Mouse (Mus musculus): Measurements from ENCODE around the gene Lpcat1.

The Lpcat1 gene

DNA sequence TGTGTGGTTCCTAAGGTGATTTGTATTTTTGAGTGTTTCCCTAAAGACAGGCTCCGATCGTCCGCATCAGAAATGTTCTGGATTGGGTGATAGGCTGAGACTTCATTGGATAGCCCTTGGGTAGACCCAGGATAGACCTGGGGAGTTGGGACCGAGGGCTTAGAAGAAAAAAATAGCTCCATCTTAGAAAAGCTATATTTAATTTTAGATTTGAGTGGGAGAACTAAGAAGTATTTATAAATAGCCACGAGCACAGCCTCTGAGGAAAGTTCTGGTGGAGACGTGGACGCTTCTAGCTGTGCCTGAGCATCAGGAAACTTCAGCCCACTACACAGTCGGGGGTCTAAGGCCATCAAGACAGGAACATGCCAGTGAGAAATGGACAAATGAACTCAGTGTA is 9.8 kb downstream of the Lpcat1 start:
- no peak for DNase-seq (ENCODE audit: low spot score)

DNA sequence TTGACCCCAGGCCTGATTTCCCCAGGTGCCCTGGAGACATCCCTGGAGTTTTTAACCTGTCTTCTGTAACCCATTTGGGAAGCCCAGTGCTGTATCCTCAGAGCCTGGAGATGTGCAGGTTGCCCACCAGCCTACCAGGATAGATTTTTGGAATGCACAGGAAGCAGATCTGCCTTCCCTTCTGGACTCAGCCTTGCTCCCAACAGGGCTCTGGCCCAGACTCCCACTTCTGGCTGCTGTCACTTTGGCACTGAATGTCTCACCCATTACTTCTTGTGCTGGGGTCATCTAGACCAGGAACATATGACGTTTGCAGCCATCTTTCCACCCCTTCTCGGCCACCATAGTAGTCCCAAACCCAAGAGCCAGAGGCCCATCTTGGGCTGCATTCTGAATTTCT is 10.8 kb downstream of the Lpcat1 start:
- DNase-seq (ENCODE audit: low spot score) = no peak

DNA sequence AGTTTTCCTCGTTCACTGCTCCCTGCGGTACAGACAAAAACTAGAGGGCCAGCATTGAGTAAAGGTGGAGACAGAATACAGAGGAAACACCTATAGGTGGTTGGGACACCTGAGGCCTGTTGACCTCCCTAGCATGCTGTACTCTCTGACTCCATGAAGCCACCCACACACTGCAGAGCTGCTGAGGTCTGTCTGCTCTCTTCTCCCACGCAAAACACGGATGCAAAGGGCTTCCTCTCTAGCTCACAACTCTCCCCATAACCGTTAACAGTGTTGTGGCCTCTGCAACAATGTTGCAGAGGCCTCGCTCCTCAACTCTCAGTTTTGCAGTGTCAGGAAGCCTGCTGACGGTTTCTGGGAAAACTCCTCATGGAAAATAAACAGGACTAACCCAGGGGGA is 15.5 kb downstream of the Lpcat1 start:
- no peak for DNase-seq (ENCODE audit: low spot score)

DNA sequence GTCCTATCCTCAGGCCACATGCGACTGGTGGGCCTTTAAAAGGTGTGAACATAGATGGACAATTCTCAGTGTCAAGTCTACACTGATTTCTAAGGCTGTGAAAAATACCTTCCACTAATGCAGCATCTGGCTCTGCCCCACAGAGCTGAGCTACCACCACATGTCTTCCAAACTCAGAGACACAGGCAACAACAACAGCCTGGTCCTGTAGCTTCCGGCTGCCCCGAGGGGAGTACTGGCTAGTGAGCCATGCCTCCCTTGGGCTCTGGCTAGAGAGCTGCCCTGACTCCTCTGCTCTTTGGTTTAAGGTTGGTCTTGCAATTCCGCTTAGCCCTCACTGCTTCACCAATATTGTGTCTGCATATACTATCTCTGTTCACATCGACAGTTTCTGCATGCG is 16.3 kb downstream of the Lpcat1 start:
- DNase-seq (ENCODE audit: low spot score) = no peak

DNA sequence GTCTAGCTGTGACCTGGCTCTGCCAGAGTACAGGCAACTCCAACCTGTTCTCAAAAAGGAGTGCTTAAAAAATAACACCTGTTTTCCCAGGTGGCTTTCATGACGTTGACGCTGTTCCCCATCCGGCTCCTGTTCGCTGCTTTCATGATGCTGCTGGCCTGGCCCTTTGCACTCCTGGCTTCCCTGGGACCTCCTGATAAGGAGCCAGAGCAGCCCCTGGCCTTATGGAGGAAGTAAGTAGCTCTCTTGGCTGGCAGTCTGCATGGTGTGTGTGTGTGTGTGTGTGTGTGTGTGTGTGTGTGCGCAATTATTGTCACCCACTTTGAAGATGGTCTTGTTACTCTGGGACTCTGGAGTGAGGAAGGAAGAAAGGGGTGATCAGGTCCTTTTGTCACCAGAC is 17.2 kb downstream of the Lpcat1 start:
- DNase-seq (ENCODE audit: low spot score) = no peak

DNA sequence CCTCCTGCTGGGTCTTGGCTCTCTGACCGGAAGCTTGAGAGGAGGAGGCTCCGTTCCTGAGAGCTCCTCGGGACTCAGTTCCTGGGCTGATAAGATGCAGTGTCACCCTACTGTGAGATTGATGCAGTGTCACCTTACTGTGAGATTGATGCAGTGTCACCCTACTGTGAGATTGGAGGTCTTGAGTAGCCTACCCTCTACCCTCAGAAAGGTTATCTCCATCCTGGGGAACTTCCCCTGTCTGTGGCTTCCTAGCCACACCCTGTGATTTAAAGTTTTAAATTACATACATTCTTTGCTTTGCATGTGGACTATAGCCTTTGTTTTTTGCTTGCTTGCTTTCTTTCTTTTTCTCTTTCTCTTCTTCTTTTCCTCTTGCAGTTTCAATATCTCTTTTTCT is 21.1 kb downstream of the Lpcat1 start:
- DNase-seq (ENCODE audit: low spot score) = no peak

DNA sequence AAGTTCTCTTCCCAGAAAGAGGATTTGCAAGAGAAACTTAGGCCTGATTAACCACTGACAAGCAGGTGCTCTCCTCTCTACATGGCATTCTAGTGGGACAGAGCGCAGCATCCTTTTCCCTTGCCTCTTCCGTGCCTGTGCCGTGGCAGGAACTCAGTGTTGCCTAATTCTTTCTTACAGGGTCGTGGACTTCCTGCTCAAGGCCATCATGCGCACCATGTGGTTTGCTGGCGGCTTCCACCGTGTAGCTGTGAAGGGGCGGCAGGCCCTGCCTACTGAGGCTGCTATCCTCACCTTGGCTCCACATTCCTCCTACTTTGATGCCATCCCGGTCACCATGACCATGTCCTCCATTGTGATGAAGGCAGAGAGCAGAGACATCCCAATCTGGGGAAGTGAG is 21.7 kb downstream of the Lpcat1 start:
- DNase-seq (ENCODE audit: low spot score) = no peak

DNA sequence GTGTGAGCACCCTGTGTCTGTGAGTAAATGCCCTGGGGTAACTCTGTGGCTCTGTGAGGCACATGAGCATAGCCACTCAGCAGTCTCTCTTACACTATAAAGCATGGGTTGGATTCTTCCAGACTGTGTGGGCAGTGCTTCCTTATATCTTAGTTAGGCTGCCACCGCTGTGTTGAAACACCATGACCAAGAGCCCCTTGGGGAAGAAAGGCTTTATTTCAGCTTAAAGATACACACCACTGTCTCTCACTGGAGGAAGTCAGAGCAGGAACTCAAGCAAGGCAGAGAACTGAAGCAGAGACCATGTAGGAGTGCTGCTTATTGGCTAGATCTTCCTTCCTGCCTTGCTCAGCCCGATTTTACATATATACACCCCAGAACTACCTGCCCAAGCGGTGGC is 23.0 kb downstream of the Lpcat1 start:
- no peak for DNase-seq (ENCODE audit: low spot score)

DNA sequence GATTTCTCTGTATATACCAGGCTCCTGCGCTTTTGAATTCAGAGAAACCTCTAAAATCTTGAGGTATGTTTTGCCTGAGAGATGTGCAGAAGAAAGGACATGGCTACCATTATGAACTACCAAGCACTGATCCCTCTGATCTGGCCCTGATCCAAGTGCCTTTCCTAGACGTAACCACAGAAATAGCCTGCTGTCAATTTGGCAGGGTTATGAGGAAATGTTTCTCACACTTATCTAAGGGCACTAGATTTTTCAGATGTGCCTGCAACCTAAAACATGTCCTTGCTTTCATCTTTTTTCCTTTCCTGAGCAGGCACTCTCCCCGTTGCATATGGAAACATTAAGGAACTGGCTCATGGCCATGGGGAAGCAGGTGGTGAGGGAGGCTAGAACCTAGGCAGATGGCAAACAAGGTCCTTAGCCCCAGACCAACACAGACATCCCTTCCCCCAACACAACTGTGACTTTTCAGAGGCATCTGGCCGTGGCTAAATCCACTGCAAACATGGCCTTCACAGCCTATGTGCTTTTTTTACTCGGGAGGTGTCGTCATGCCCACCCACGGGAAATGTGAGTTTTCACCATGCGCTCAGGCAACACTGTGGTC is 23.7 kb downstream of the Lpcat1 start:
- DNase-seq (ENCODE audit: low spot score) = no peak

DNA sequence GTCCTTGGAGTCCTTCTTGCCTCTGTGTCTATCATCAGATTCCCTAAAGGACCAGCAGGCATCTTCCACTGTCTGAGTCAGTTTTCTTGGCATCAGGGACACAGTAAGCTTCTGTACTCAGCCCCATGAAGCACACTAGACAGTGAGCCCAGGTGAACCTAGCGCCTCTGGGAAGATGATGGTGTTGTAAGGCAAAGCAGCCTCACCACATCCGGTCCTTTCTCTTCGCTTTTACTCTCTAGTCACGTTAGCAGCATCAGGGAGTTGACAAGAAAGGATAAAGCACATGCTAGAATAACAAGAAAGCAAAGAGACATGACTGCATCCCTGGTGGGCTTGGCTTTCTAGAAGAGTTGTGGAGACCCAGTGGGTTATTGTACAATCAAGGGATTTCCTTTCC is 26.2 kb downstream of the Lpcat1 start:
- DNase-seq (ENCODE audit: low spot score) = no peak

DNA sequence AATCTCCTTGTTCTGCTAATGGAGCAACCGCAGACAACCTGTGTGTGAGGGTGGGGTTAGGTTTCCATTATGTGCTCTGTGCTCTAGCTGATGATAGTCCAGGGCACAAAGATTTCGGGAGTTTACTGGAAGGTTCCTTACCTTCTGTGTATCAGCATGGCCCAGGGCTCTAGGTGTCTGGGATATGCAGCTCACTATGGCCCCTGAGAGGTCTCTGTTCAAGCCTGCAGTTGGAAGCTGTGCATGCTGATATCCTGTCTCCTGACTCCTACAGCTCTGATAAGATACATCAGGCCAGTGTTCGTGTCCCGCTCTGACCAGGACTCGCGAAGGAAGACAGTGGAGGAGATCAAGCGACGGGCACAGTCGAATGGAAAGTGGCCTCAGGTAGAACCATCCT is 27.5 kb downstream of the Lpcat1 start:
- DNase-seq (ENCODE audit: low spot score) = no peak

DNA sequence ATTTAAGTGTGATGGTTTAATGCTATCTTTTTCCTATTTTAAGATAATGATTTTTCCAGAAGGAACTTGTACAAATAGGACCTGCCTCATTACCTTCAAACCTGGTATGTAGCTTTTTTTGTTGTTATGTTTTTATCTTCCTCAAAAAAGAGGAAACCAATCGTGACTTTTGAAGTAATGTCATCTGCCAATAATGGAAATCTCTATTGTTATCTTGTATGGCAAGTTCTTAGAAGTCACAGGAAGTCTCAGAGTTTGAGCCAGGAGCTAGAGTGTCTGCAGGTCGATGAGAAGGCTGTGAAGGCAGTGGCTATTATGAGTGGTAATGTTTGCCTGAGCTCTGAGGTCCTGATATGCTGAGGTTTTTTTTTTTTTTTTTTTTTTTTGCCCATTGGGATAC is 29.1 kb downstream of the Lpcat1 start:
- no peak for DNase-seq (ENCODE audit: low spot score)

DNA sequence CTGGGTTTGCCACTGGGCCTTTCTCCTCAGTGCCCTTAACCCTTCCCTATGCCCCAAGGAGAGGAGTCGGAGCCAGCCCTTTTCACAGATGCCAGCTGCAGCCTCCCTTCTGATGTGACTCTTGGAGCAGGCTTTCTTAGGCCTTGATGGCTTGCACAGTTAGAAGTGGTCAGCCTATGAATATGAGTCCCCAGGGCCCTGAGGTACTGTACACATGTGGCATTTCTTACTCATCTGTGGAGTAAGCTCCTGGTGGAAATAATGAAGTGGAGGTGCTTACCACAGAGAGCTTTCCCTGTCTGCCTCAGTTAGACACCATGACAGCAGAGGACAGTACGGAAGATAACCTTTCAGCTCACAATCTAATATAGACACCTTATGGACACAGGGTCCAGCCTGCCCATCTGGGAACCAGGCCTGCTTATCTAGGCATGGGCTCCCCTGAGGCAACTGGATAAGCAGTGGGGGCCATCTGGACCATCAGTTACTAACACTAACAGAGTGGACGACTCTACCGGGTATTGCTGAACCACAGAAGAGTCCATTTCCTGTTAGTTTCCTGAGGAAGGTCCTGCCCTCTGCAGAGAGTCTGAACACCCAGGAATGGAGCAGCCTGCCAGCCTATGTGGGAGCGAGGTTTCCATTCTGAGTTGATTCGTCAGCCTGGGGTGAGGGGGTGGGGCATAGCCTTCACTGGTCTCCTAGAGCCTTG is 33.1 kb downstream of the Lpcat1 start:
- peak; percentile 79 for DNase-seq (ENCODE audit: low spot score)

DNA sequence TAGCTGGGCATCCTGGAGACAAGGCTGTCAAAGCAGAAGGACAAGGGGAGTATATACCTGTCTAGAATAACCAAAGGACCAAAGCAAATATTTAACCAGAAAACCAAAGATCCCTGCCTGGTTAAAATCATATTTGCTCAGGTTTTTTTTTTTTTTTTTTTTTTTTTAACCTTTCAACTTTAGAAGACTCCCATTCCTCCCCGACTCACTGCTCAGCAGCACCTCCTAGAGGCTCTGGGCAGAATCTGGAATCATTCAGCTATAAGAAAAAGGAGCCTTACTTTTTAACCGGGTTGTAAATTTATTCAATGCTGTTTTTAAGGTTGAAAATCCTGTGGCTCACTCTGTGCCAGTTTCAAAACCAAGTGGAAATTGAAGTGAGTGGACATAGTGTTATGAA is 35.7 kb downstream of the Lpcat1 start:
- DNase-seq (ENCODE audit: low spot score) = peak; percentile 52

DNA sequence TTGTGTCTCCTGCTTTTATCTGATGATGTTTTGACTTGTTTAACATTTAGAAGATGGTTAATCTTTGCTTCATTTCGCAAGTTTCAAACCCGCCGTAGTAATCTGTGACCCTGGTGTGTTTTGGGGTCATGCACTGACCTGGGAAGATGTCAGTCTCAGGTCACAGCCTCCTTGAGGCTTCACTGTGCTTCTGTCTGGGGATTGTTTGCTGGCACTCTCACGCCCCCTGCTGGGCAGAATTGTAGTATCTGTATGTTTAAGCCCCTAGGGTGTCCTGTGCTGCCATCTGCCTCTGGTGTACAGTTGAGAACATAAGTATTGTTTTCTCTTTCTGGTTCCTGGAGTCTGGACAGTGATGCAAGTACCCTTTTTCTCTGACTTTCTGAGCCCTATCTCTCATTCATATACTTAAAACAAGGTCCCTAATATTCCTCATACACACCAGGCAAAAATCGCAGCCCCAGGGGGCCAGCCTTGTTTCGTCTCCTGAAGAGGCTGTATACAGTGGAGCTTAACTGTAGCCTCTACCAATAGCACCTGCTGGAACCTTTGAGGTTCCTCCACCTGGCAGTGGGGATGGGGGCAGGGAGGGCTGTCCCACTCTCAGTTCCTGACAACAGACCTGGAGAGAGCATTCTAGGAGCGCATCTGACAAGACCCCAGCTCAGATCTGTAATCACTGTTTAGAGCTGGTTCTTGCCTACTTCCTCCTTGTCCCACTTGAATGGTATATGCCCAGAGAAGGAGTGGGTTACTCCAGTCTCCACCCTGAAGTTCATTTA is 38.9 kb downstream of the Lpcat1 start:
- peak; percentile 71 for DNase-seq (ENCODE audit: low spot score)

DNA sequence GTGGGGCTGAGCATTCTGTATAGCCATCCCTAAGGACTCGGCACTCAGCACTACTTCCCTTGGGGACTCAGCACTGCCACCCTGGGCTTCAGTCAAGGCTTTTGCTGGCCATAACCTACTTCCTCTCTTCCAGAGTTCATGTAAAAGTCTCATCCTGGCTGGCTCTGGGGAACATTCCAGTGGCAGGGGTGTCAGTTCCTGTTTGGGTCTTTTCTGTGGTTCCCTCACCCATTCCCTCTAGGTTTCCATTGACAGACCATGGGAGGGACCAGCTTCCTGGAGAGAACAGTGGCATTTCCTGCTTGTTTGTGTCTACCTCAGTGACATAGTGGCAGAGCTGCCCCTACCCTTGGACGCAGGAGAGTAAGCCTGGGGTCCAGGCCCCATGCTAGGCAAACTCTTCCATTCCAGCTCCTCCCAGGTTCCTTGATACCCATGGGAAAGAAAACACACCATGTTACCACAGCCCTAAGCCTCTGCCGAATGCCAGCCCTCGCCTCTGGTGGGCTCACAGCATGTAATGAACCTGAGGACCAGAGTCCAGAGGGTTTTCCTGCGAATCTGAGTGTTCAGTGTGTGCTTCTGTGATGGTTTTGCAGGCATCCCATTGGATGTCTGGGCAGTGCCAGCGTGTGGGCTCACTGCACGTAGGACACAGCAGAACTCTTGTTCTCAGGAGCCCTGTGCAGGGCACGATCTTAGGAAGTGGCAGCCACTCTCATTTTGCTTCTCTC is 42.0 kb downstream of the Lpcat1 start:
- no peak for DNase-seq (ENCODE audit: low spot score)

DNA sequence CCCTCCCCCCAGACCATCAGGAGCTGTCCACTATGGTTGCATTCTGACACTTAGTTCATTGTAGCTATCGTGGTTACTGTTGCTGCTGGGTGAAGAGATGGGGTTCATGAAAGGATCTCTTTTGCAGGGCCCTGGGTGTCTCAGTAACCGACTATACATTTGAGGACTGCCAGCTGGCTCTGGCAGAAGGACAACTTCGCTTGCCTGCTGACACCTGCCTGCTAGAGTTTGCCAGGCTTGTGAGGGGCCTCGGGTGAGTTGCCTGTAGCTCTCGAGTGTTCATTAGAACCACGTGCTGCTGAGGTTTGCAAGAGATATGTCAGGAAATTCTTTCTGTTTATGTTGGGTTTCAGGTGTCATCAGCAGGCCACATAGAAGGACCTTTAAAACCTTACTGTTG is 42.9 kb downstream of the Lpcat1 start:
- no peak for DNase-seq (ENCODE audit: low spot score)

DNA sequence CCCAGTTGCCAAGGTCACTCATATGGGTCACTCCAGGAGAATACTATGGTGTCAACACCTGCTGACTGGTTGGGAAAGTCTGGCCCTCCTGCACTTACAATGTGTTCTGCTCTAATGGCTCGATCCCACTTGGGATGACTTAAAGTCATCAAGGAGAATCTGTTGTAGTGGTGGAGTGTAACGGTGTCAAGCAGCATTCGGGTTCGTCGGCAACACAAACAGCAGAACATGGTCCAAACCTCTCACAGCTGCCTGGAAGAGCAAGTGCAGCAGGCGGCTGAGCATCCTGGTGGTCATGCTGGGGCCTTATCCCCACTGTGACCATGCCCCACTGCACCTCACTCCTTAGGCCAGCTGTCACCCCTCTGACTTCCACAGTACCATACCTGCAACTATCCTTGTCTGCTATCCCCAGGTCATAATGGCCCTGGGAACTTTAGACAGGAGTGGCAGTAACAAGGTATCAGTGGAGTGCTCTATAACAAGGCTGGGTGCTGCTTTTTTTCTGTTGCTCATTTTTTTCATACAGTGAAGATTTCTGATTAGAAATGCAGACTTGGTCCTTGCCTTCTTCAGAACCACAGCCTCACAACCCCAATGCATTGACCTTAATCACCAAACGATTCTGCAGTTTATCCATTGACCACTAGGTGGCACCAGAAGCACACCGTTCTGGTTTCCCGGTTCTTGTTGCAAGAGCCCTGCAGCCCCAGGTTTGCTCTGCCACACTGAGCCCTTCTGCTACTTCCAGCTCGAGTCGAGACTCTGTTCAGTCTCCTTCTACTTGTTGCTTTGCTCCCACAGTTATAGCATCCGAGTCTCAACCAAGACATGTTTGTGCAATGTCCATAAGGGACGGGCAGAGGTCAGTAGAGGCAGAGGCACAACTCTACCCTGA is 46.0 kb downstream of the Lpcat1 start:
- DNase-seq (ENCODE audit: low spot score) = peak; percentile 76

DNA sequence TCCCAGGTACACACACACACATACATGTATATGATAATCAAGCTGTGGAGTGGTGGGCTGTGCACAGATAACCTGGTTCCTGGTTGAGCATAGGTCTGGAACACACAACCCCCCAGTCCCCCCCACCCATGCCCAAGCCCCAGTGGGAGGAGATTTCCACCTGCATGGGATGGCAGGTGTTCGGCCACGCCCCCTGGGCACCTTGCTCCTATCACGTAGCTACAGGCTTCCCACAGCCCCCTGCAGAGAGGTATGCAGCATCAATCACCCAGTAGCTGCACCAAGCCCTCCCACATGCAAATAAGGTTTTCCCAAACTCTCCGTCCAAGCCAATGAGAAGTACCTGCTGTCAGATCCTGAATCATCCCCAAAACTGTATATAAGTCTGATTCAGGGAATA is 49.9 kb downstream of the Lpcat1 start:
- no peak for DNase-seq (ENCODE audit: low spot score)

DNA sequence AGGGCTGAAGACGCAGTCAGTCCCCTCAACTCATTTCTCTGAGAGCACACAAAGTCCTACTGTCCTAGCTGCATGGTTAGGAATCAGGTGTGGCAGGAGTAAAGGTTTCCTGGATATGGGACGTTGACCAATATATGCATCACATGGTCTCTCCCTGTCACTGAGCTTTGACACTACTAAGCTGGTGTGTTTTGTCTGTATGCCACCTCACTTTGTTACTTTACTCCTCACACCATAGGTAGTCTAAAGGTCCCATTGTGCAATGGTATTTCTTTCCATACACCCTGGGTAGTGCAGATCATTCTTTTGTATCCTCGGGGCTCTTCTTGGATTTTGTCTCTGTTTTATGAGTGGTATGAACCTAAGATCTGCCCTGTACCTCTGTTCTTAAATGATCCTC is 66.7 kb downstream of the Lpcat1 start:
- no peak for DNase-seq (ENCODE audit: low spot score)

DNA sequence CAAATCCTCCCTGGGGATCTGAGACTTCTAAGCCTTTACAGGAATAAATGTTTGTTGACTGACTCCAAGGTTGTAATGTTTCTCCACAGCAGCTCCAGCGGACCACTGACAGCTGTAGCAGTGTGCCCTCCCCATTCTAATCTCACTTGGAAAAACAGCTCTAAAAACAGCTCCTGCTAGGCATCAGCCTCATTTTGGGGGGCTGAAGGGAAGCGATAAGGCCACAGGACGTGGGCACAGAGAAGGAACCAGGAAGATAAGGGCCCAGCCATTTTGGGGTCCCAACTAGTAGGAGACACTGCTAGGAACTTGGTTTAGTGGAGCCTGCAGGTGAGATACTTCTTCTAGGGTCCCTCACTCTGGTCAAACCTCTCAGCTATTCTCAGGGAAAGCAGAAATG is 68.3 kb downstream of the Lpcat1 start:
- DNase-seq (ENCODE audit: low spot score) = no peak

DNA sequence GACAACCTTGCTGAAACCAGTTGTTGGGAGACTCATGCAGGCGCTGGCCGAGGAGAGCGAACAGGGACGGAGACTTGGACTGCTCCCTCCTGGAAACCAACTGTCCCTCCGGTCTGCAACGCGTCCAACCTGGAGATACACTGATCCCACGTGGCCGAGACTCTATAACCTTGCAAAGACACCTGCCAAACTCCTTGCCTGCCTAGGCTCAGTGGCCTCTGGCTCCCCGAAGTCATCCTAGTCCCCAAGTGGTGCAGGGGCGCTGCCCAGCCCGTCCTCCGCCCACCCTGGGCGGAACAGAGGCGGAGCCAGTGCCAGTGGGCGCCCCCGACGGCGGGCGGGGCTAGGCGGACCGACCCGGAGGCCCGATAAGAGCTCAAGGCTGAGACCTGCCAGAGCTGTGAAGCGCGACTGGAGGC is 69.4 kb downstream of the Lpcat1 start, which contains the start of gene Slc6a3:
Gene Slc6a3 (plus strand): TSS at position 345 of the 419 bp plus-strand sequence.
- DNase-seq (ENCODE audit: low spot score) = peak; percentile 71

All from c-Kit-positive CD71-positive TER-119-positive erythroid progenitor cells, embryonic 14.5 days (primary cell).